Mouse (Mus musculus) embryo, embryonic 10.5 days (tissue): ENCODE data around the gene Grm8.
"Not testable (repeated sequence)": the region's sequence is repeated elsewhere in the genome, so short reads cannot be mapped to it uniquely, and the experiment has no call there.

ENCODE experiments used
- DNase-seq: peaks from one replicate; pipeline ENCODE4 v3.0.0-alpha.2; 2015; ENCODE audit warnings: low spot score

The Grm8 gene

DNA sequence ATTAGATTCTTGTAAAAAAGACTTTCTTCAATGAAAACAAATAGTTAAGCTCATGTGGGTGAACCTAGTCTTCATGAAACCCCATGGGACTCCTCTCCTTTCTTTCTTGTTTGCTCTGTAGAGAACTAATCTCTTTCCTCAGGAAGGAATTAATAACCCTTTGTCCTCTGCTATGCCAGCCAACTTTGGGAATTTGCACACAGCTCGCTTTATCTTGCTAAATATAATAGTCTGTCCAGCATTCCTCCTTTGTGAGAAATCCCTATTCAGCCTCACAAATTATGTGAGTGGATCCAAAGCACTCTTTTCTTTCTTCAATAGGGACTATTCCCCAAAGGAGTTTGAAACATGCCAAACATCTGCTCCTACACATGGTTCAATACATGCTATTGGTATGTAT is 285.3 kb downstream of the Grm8 start:
- peak; percentile 5 for DNase-seq

GRCm38 (mm10) chr6:27836159-27836558 is 298.8 kb downstream of the Grm8 start:
- DNase-seq, result no peak

DNA sequence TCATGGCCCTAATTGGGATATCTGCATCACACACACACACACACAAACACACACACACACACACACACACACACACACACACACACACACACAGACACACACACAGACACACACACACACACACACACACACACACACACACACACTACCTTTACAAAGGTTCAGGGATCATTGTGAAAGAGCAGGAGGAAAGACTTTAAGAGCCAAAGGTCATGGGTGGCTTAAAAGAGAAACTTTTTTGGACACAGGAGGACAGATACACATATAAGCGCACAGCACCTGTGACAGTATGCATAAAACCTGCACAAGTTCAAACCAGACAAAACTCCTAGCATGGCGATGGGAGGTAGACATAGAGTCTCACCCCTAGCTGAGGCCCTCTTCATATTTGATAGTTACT is 315.2 kb downstream of the Grm8 start:
- not testable (repeated sequence) for DNase-seq

GRCm38 (mm10) chr6:27812789-27813188 is 322.2 kb downstream of the Grm8 start:
- DNase-seq, result peak; percentile 34

GRCm38 (mm10) chr6:27809996-27810395 is 325.0 kb downstream of the Grm8 start:
- no peak for DNase-seq

GRCm38 (mm10) chr6:27806741-27807140 is 328.2 kb downstream of the Grm8 start:
- DNase-seq, result no peak

DNA sequence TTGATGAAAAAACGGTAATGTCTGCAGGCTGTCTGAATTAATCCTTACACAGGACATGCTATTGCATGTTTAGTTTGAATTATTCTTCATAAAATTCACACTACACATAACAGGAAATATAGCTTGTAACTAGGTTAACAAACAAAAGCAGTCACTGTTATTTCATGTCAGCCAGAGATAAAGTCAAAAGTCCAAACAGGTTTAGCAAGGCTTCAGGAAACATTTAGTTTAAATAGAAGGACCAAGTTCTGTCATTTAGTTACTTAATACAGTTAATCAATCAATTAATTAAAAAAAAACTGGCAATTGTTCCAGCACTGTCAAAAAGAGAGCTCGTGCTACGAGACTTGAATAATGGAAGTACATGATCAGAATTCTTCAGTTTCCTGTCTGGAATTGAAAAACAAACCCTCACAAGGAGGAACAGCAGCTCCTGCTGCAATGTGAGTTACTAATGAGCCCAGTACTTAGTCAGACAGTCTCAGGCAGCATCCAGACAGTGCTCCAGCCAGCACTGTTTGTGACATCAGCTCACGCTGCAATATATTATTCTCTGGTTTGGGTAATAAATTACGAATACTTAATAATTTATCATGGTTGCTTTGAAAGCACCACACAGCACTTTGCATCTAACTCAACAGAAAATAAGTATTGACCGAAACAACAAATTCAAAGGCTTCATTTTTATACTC is 334.0 kb downstream of the Grm8 start:
- DNase-seq, result no peak

GRCm38 (mm10) chr6:27798735-27799134 is 336.2 kb downstream of the Grm8 start:
- DNase-seq, result no peak

DNA sequence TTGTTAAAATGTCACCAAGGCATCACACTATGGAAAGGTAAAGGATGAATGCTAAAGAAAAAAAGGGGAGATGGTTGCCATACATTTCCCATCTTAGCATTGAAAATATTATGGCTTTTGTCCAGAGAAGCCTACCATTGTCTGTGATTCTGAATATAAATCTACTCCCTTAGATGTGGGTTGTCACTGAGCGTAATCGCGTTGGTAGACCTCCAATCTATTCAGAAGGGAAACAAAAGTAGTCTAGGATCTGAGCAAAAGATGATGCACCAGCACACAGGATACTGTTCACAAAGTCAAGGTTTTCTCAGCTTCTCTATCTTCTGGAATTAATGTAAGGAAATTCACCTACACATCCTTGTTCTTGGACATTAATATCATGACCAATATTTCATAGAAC is 345.4 kb downstream of the Grm8 start:
- DNase-seq, result no peak

GRCm38 (mm10) chr6:27789151-27789550 is 345.8 kb downstream of the Grm8 start:
- DNase-seq, result no peak

GRCm38 (mm10) chr6:27782251-27782650 is 352.7 kb downstream of the Grm8 start:
- no peak for DNase-seq

DNA sequence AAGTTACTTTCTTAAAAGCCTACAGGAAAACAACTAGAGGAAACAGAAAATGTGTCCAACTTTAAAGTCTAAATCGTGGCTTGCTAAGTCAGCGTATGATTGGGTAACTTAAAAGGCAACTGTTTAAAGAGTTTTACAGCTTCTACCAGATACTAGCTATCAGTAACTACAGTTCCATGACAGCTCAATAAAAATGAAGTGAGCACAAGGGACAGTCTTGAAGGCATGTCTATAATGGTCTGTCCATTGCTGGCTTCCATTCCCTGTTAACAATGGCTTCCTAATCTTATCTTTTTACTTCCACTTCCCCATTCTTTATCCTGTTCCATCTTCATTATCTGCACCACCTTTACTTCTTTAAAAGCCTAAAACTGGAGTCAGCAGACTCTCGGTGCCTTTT is 353.6 kb downstream of the Grm8 start:
- no peak for DNase-seq

GRCm38 (mm10) chr6:27775646-27776271 is 359.2 kb downstream of the Grm8 start:
- DNase-seq, result no peak

- DNase-seq, result no peak
Measured at GRCm38 (mm10) chr6:27762061-27762460, 372.9 kb downstream of the Grm8 start.

GRCm38 (mm10) chr6:27753290-27753829 is 381.6 kb downstream of the Grm8 start:
- no peak for DNase-seq

- DNase-seq, result no peak
Measured at GRCm38 (mm10) chr6:27746493-27746892, 388.5 kb downstream of the Grm8 start.

DNA sequence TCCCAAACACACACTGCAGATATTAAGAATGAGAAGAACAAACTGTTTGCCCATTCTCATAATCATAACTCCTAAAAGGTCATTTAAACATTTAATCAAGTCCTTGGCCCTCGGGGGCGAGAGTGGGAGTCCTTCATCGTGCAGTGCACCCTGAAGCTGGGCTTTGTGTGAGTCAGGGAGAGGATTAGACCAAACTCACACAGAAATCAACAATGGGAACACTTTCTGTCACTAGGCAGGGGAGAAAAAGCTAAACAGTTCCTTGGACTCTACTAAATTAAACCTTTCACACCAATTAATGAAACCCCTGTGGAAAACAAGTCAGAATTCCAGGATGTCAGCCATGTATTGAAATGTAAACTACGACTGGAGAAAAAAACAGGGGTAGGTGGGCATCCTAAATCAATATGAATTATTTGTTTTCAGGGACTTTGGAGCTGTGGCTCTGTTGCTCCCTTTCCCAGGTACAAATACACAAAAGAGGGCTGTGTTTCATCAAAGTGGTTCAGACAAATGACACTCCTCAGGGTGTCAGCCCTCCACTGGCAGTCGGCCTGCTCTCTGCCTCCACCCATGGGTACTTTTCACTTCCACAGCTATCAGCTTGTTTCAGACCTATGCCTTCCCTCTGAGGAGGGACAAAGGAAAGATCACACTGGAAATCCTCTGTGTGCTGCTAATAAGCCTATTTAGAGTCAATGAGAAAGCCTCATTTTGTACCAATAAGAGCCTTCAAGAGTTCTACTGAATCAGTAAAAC is 389.1 kb downstream of the Grm8 start:
- DNase-seq, result peak; percentile 1

- DNase-seq, result no peak
Measured at GRCm38 (mm10) chr6:27689382-27689781, 445.6 kb downstream of the Grm8 start.

DNA sequence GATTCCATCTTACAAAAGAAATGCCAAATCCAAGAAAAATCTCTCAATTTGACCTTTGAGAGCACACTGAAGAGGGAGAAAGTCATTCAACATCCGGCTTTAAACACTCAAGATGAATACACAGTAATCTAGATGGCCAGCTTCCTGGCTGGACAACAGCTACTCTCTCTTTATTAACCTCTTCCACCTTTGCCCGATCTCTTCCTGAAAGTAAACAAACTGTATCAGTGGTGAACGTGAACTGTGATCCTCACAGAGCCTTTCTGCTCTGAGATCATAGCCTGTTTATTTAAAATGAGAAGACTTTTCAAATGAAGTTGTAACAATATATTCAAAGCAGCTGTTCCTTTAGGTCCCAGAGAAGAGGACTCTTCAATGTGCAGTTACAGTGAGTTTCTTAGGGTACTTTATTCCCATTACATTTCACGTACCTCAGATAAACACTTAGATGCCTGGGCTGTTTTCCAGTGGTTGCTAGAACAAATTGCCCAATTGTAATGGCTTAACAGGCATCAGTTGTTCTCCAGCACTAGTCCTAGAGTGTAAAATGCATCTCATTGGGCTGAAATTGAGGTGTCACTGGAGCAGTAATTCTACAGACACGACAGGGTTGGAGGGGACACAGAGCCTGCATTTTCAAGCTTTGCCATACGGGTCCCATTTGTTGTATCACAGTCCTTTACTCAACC is 473.1 kb downstream of the Grm8 start:
- peak; percentile 22 for DNase-seq

GRCm38 (mm10) chr6:27657520-27657919 is 477.5 kb downstream of the Grm8 start:
- DNase-seq, result peak; percentile 86

GRCm38 (mm10) chr6:27646503-27646902 is 488.5 kb downstream of the Grm8 start:
- no peak for DNase-seq

GRCm38 (mm10) chr6:27645054-27645453 is 489.9 kb downstream of the Grm8 start:
- DNase-seq, result no peak
